Mouse (Mus musculus): Measurements from ENCODE around the gene Mfsd4b1. TPM values are rescaled to one million over a fixed set of nuclear protein-coding genes. Genes with fewer than 3 reads are reported as not detected.

Mfsd4b1 gene
- polyA plus RNA-seq, 1 experiment from 2014 or later = not detected

- Histone ChIP-seq H3K4me3 (ENCODE audit: low read depth, low read length) (no peak overlapping the region), H3K9ac (replicated peaks; ENCODE audit: low read depth, low read length) (no peak overlapping the region), H3K27me3 (ENCODE audit: control insufficient read depth, insufficient read depth, low read length) (no peaks in the 10 kb centered on the region), H3K9me3 (ENCODE audit: control insufficient read depth, low read depth, low read length) (no peaks in the 10 kb centered on the region), H3K4me1 (ENCODE audit: control insufficient read depth, insufficient read depth, low read length) (no peaks in the 10 kb centered on the region), H3K27ac (ENCODE audit: low read length) (no peak overlapping the region), H3K4me2 (replicated peaks; ENCODE audit: low read depth, low read length) (no peak overlapping the region), H3K36me3 (ENCODE audit: control insufficient read depth, insufficient read depth, low read length) (no peaks in the 10 kb centered on the region)
- no peak for ATAC-seq (ENCODE audit: insufficient number of reproducible peaks, insufficient read depth, low FRiP score, low read depth)
- 93% methylated on average over 4 of the region's 4 CpGs for WGBS
These were observed 17.1 kb downstream of the Mfsd4b1 start for GRCm38 (mm10) chr10:40007953-40008352.

GRCm38 (mm10) chr10:40006963-40007362 is 18.1 kb downstream of the Mfsd4b1 start:
- ATAC-seq (ENCODE audit: insufficient number of reproducible peaks, insufficient read depth, low FRiP score, low read depth) = no peak
- H3K27me3 ChIP-seq (ENCODE audit: control insufficient read depth, insufficient read depth, low read length) = no peaks in the 10 kb centered on the region
- no peak overlapping the region for H3K27ac ChIP-seq (ENCODE audit: low read length)
- H3K4me1 ChIP-seq (ENCODE audit: control insufficient read depth, insufficient read depth, low read length) = no peaks in the 10 kb centered on the region
- 64% methylated on average over 10 of the region's 10 CpGs for WGBS
- no peaks in the 10 kb centered on the region for H3K36me3 ChIP-seq (ENCODE audit: control insufficient read depth, insufficient read depth, low read length)
- no peaks in the 10 kb centered on the region for H3K9me3 ChIP-seq (ENCODE audit: control insufficient read depth, low read depth, low read length)
- no peak overlapping the region for H3K4me3 ChIP-seq (ENCODE audit: low read depth, low read length)
- no peak overlapping the region for H3K4me2 ChIP-seq (replicated peaks; ENCODE audit: low read depth, low read length)
- no peak overlapping the region for H3K9ac ChIP-seq (replicated peaks; ENCODE audit: low read depth, low read length)

GRCm38 (mm10) chr10:40000746-40001145 is 24.3 kb downstream of the Mfsd4b1 start:
- Histone ChIP-seq H3K36me3 (ENCODE audit: control insufficient read depth, insufficient read depth, low read length) (no peaks in the 10 kb centered on the region), H3K4me2 (replicated peaks; ENCODE audit: low read depth, low read length) (no peak overlapping the region), H3K27me3 (ENCODE audit: control insufficient read depth, insufficient read depth, low read length) (no peaks in the 10 kb centered on the region), H3K9ac (replicated peaks; ENCODE audit: low read depth, low read length) (no peak overlapping the region), H3K27ac (ENCODE audit: low read length) (no peak overlapping the region), H3K9me3 (ENCODE audit: control insufficient read depth, low read depth, low read length) (no peaks in the 10 kb centered on the region), H3K4me1 (ENCODE audit: control insufficient read depth, insufficient read depth, low read length) (no peaks in the 10 kb centered on the region), H3K4me3 (ENCODE audit: low read depth, low read length) (no peak overlapping the region)
- no peak for ATAC-seq (ENCODE audit: insufficient number of reproducible peaks, insufficient read depth, low FRiP score, low read depth)
- 89% methylated on average over 2 of the region's 2 CpGs for WGBS

DNA sequence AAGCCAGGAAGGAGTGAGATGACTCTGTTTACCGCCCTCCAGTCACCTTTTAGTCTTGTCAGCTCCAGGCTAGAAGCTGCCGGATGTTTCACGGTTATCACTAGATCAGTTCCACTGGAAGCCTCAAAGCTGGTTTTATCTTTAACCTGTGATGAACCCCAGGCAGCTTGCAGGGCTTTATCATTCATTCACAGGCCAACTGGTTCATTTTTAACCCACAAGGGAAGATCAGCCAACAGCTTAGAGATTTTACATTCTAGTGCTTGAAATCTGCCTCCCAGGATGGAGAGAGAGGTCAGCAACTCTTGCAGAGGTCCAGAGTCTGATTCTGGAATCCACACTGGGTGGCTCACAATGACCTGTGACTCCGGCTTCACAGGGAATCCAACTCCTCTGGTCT is 33.9 kb downstream of the Mfsd4b1 start:
- WGBS = 48% methylated on average over 4 of the region's 4 CpGs

GRCm38 (mm10) chr10:39986466-39986865 is 38.6 kb downstream of the Mfsd4b1 start, which contains the start of gene Mfsd4b5:
Mfsd4b5 (minus strand) TSS chr10:39986646.
- WGBS = 87% methylated on average over 12 of the region's 12 CpGs
- no peaks in the 10 kb centered on the region for H3K36me3 ChIP-seq (ENCODE audit: control insufficient read depth, insufficient read depth, low read length)
- H3K27ac ChIP-seq (ENCODE audit: low read length) = no peak within 1 kb of the TSS
- H3K27me3 ChIP-seq (ENCODE audit: control insufficient read depth, insufficient read depth, low read length) = no peaks in the 10 kb centered on the region
- no peak within 1 kb of the TSS for H3K4me2 ChIP-seq (replicated peaks; ENCODE audit: low read depth, low read length)
- no peaks in the 10 kb centered on the region for H3K9me3 ChIP-seq (ENCODE audit: control insufficient read depth, low read depth, low read length)
- ATAC-seq (ENCODE audit: insufficient number of reproducible peaks, insufficient read depth, low FRiP score, low read depth) = no peak
- H3K4me3 ChIP-seq (ENCODE audit: low read depth, low read length) = no peak within 1 kb of the TSS
- no peaks in the 10 kb centered on the region for H3K4me1 ChIP-seq (ENCODE audit: control insufficient read depth, insufficient read depth, low read length)
- no peak within 1 kb of the TSS for H3K9ac ChIP-seq (replicated peaks; ENCODE audit: low read depth, low read length)

More for the DNA sequence above, 33.9 kb downstream of the Mfsd4b1 start:
- no peak overlapping the region for H3K4me3 ChIP-seq (ENCODE audit: low read depth, low read length)
- H3K27ac ChIP-seq (ENCODE audit: low read length) = no peak overlapping the region
- no peaks in the 10 kb centered on the region for H3K9me3 ChIP-seq (ENCODE audit: control insufficient read depth, low read depth, low read length)
- no peak overlapping the region for H3K9ac ChIP-seq (replicated peaks; ENCODE audit: low read depth, low read length)
- no peak overlapping the region for H3K4me2 ChIP-seq (replicated peaks; ENCODE audit: low read depth, low read length)
- no peaks in the 10 kb centered on the region for H3K36me3 ChIP-seq (ENCODE audit: control insufficient read depth, insufficient read depth, low read length)
- H3K4me1 ChIP-seq (ENCODE audit: control insufficient read depth, insufficient read depth, low read length) = no peaks in the 10 kb centered on the region
- ATAC-seq (ENCODE audit: insufficient number of reproducible peaks, insufficient read depth, low FRiP score, low read depth) = no peak
- H3K27me3 ChIP-seq (ENCODE audit: control insufficient read depth, insufficient read depth, low read length) = no peaks in the 10 kb centered on the region

DNA sequence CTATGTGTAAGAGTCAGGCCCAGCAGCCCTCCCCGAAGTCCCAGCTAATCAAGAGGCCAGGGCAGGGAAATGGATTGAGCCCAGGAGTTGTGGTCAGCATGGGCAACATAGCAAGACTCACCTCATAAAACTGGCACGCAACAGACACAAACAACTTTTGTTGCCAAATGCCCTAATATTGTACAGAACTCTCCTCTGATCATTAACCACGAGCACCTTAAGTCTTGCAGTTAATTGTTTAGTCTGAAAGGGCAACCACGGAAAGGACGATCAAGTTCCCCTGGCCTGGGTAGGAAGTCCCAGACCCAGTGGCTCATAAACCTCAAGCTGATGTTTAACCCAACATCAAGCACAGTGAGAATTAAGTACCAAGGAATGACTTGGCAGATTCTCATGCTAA is 42.5 kb downstream of the Mfsd4b1 start:
- ATAC-seq (ENCODE audit: insufficient number of reproducible peaks, insufficient read depth, low FRiP score, low read depth) = no peak
- Histone ChIP-seq H3K27me3 (ENCODE audit: control insufficient read depth, insufficient read depth, low read length) (no peaks in the 10 kb centered on the region), H3K4me1 (ENCODE audit: control insufficient read depth, insufficient read depth, low read length) (no peaks in the 10 kb centered on the region), H3K4me2 (replicated peaks; ENCODE audit: low read depth, low read length) (no peak overlapping the region), H3K9ac (replicated peaks; ENCODE audit: low read depth, low read length) (no peak overlapping the region), H3K27ac (ENCODE audit: low read length) (no peak overlapping the region), H3K4me3 (ENCODE audit: low read depth, low read length) (no peak overlapping the region), H3K36me3 (ENCODE audit: control insufficient read depth, insufficient read depth, low read length) (no peaks in the 10 kb centered on the region), H3K9me3 (ENCODE audit: control insufficient read depth, low read depth, low read length) (peaks cover 4% of the 10 kb centered on the region; the same call in 1 of the 2 replicates)
- 68% methylated on average over 5 of the region's 5 CpGs for WGBS

- H3K4me1 ChIP-seq (ENCODE audit: control insufficient read depth, insufficient read depth, low read length) = no peaks in the 10 kb centered on the region
- peaks cover 4% of the 10 kb centered on the region; the same call in 1 of the 2 replicates for H3K9me3 ChIP-seq (ENCODE audit: control insufficient read depth, low read depth, low read length)
- no peaks in the 10 kb centered on the region for H3K27me3 ChIP-seq (ENCODE audit: control insufficient read depth, insufficient read depth, low read length)
- no peaks in the 10 kb centered on the region for H3K36me3 ChIP-seq (ENCODE audit: control insufficient read depth, insufficient read depth, low read length)
- no peak overlapping the region for H3K4me3 ChIP-seq (ENCODE audit: low read depth, low read length)
- 79% methylated on average over 1 of the region's 1 CpGs for WGBS
- no peak for ATAC-seq (ENCODE audit: insufficient number of reproducible peaks, insufficient read depth, low FRiP score, low read depth)
- H3K27ac ChIP-seq (ENCODE audit: low read length) = no peak overlapping the region
- no peak overlapping the region for H3K4me2 ChIP-seq (replicated peaks; ENCODE audit: low read depth, low read length)
- no peak overlapping the region for H3K9ac ChIP-seq (replicated peaks; ENCODE audit: low read depth, low read length)
These were observed 46.8 kb downstream of the Mfsd4b1 start for GRCm38 (mm10) chr10:39978231-39978630.

DNA sequence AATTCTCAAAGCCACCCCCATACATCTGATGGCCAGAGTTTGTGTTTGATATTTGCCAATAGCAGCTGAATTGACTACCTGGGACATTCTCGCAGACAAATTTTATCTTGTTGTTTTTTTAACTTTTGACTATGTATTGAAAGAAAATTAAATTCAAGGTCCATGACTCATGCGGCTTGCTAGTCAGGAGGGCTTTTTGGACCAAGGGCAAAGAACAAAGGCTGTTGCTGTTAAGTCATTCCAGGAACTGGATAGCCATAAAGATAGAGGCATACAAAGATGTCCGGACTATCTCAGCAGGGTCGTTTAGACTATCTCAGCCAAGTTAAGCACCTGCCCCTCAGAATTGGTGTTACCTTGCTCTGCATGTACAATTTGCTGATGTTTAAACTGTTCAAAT is 47.7 kb downstream of the Mfsd4b1 start:
- no peaks in the 10 kb centered on the region for H3K27me3 ChIP-seq (ENCODE audit: control insufficient read depth, insufficient read depth, low read length)
- H3K4me1 ChIP-seq (ENCODE audit: control insufficient read depth, insufficient read depth, low read length) = no peaks in the 10 kb centered on the region
- 96% methylated on average over 4 of the region's 4 CpGs for WGBS
- no peak overlapping the region for H3K27ac ChIP-seq (ENCODE audit: low read length)
- no peak overlapping the region for H3K9ac ChIP-seq (replicated peaks; ENCODE audit: low read depth, low read length)
- no peak for ATAC-seq (ENCODE audit: insufficient number of reproducible peaks, insufficient read depth, low FRiP score, low read depth)
- no peaks in the 10 kb centered on the region for H3K36me3 ChIP-seq (ENCODE audit: control insufficient read depth, insufficient read depth, low read length)
- peaks cover 4% of the 10 kb centered on the region; the same call in 1 of the 2 replicates for H3K9me3 ChIP-seq (ENCODE audit: control insufficient read depth, low read depth, low read length)
- H3K4me3 ChIP-seq (ENCODE audit: low read depth, low read length) = no peak overlapping the region
- H3K4me2 ChIP-seq (replicated peaks; ENCODE audit: low read depth, low read length) = no peak overlapping the region

GRCm38 (mm10) chr10:39975771-39976170 is 49.3 kb downstream of the Mfsd4b1 start:
- Histone ChIP-seq H3K27me3 (ENCODE audit: control insufficient read depth, insufficient read depth, low read length) (no peaks in the 10 kb centered on the region), H3K36me3 (ENCODE audit: control insufficient read depth, insufficient read depth, low read length) (no peaks in the 10 kb centered on the region), H3K4me2 (replicated peaks; ENCODE audit: low read depth, low read length) (no peak overlapping the region), H3K9me3 (ENCODE audit: control insufficient read depth, low read depth, low read length) (peaks cover 4% of the 10 kb centered on the region; the same call in 1 of the 2 replicates), H3K4me1 (ENCODE audit: control insufficient read depth, insufficient read depth, low read length) (no peaks in the 10 kb centered on the region), H3K27ac (ENCODE audit: low read length) (no peak overlapping the region), H3K9ac (replicated peaks; ENCODE audit: low read depth, low read length) (no peak overlapping the region), H3K4me3 (ENCODE audit: low read depth, low read length) (no peak overlapping the region)
- 44% methylated on average over 2 of the region's 2 CpGs for WGBS
- ATAC-seq (ENCODE audit: insufficient number of reproducible peaks, insufficient read depth, low FRiP score, low read depth) = no peak
